Mouse (Mus musculus) erythroblast, embryonic 14.5 days (primary cell): ENCODE data around the gene Tal1.

Source experiments
- GATA1 ChIP-seq: IDR thresholded peaks from 2 replicates; pipeline ENCODE4 v1.6.1; 2012; ENCODE audit warnings: low read length, inconsistent platforms, mixed read lengths
- TAL1 ChIP-seq: IDR thresholded peaks from 3 replicates; pipeline ENCODE4 v1.6.1; 2012; ENCODE audit warnings: low read length, inconsistent platforms, mixed read lengths

DNA sequence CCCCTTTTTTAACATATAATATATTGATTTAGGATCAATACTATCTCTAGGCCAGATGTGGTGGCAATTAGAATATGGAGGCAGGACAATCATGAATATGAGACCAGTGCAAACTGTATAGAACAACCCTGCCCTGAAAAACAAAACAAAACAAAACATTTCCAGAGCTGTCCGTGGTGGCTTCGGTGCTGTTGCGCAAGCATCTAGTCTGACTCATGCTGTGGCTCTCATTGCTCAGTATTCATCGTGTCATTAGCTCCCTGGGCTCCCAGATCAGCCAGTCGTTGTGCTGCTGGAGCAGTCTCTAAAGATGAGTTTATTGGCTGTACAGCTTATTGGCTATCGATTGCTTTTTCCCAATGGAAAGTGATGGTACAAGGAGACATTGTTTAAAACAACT lies 21.2 kb upstream of the Tal1 start:
- TF ChIP-seq GATA1 (no peak), TAL1 (no peak)
